Mouse (Mus musculus) MEL (cell line): Measurements from ENCODE around the gene Ino80.

ENCODE experiments used
- CHD2 ChIP-seq: IDR thresholded peaks from 2 replicates; pipeline ENCODE4 v1.6.1; 2011; ENCODE audit warnings: low read length, improper control_type of control experiment
- CTCF ChIP-seq, 3 experiments: IDR thresholded peaks in 2 of 3; conservative IDR thresholded peaks in 1 of 3; 2 replicates each; pipeline ENCODE4 v1.5.1; 2011 to 2012; ENCODE audit warnings: low read length in 3 of 3, low read depth in 2 of 3, mild to moderate bottlenecking in 2 of 3, improper control_type of control experiment in 1 of 3, inconsistent platforms in 1 of 3, mixed read lengths in 1 of 3, moderate library complexity in 1 of 3; ENCODE audit not compliant: control insufficient read depth in 1 of 3, insufficient read depth in 1 of 3, poor library complexity in 1 of 3, severe bottlenecking in 1 of 3
- E2F4 ChIP-seq: IDR thresholded peaks from 2 replicates; pipeline ENCODE4 v1.6.1; 2011; ENCODE audit warnings: low read depth, low read length, improper control_type of control experiment, borderline replicate concordance
- ELF1 ChIP-seq: IDR thresholded peaks from 2 replicates; pipeline ENCODE4 v1.6.1; 2014; ENCODE audit warnings: low read depth, mild to moderate bottlenecking, inconsistent platforms, low read length, improper control_type of control experiment, moderate library complexity
- EP300 ChIP-seq, 2 experiments: IDR thresholded peaks; 2 replicates each; pipeline ENCODE4 v1.6.1; 2011; ENCODE audit warnings: improper control_type of control experiment in 2 of 2, low read length in 2 of 2, low read depth in 1 of 2, mild to moderate bottlenecking in 1 of 2
- HCFC1 ChIP-seq: IDR thresholded peaks from 2 replicates; pipeline ENCODE4 v1.6.1; 2012; ENCODE audit warnings: low read depth, mild to moderate bottlenecking, inconsistent platforms, low read length, improper control_type of control experiment, moderate library complexity
- KAT2A ChIP-seq: conservative IDR thresholded peaks from 2 replicates; pipeline ENCODE4 v1.6.1; 2012; ENCODE audit warnings: low read depth, low read length, improper control_type of control experiment, inconsistent platforms
- MYB ChIP-seq: IDR thresholded peaks from 2 replicates; pipeline ENCODE4 v1.6.1; 2011; ENCODE audit warnings: mild to moderate bottlenecking, low read depth, low read length, improper control_type of control experiment
- POLR2A ChIP-seq, 2 experiments: IDR thresholded peaks; 2 replicates each; pipeline ENCODE4 v1.6.1; 2011 to 2012; ENCODE audit warnings: low read length in 2 of 2, mild to moderate bottlenecking in 2 of 2, control low read depth in 1 of 2, improper control_type of control experiment in 1 of 2, low read depth in 1 of 2, moderate library complexity in 1 of 2; ENCODE audit not compliant: control insufficient read depth in 1 of 2, insufficient read depth in 1 of 2, poor library complexity in 1 of 2
- RAD21 ChIP-seq: IDR thresholded peaks from 2 replicates; pipeline ENCODE4 v1.6.1; 2011; ENCODE audit warnings: mild to moderate bottlenecking, low read depth, low read length, improper control_type of control experiment
- ZC3H11A ChIP-seq: IDR thresholded peaks from 2 replicates; pipeline ENCODE4 v1.6.1; 2012; ENCODE audit warnings: low read depth, mild to moderate bottlenecking, inconsistent platforms, low read length, improper control_type of control experiment
- ZKSCAN1 ChIP-seq: IDR thresholded peaks from 2 replicates; pipeline ENCODE4 v1.6.1; 2012; ENCODE audit warnings: low read depth, mild to moderate bottlenecking, inconsistent platforms, low read length, improper control_type of control experiment, moderate library complexity

- TF ChIP-seq ZKSCAN1: no peak
- TF ChIP-seq KAT2A: no peak
- no peak for TF ChIP-seq EP300 (IDR thresholded peaks at IDR 0.05; ENCODE audit: low read depth in 1 of 2, low read length in 2 of 2)
- no peak for TF ChIP-seq POLR2A (IDR thresholded peaks at IDR 0.05; ENCODE audit: control insufficient read depth in 1 of 2, insufficient read depth in 1 of 2, low read depth in 1 of 2, low read length in 2 of 2, poor library complexity in 1 of 2)
- no peak for TF ChIP-seq CTCF (IDR thresholded peaks at IDR 0.05 in 2 of 3, conservative IDR thresholded peaks at IDR 0.05 in 1 of 3; ENCODE audit: control insufficient read depth in 1 of 3, insufficient read depth in 1 of 3, low read depth in 2 of 3, low read length in 3 of 3, poor library complexity in 1 of 3, severe bottlenecking in 1 of 3)
- TF ChIP-seq CHD2: no peak
- no peak for TF ChIP-seq E2F4
- no peak for TF ChIP-seq HCFC1
- no peak for TF ChIP-seq ELF1
- no peak for TF ChIP-seq ZC3H11A
- no peak for TF ChIP-seq MYB
- TF ChIP-seq RAD21: no peak
Measured at GRCm38 (mm10) chr2:119398252-119398651, 79.2 kb downstream of the Ino80 start.
